Mouse (Mus musculus) intestine, embryonic 16.5 days (tissue): ENCODE results near the gene Grik2. TPM values are rescaled to one million over a fixed set of nuclear protein-coding genes. Genes with fewer than 3 reads are reported as not detected.

ENCODE experiments used
- ATAC-seq: fragments of 200-750 bp; cut with Nextera tagmentation; 2 replicates; pipeline ENCODE4 v1.8.0; 2017; ENCODE audit warnings: moderate TSS enrichment, moderate library complexity
- H3K27ac ChIP-seq: fragments of 300-500 bp; sonication (generic); 2 replicates; pipeline ENCODE4 v1.5.1; 2014; ENCODE audit warnings: mild to moderate bottlenecking, low read length
- H3K27me3 ChIP-seq: fragments of 300-500 bp; sonication (generic); replicated peaks from 2 replicates; pipeline ENCODE4 v1.6.1; 2014; ENCODE audit warnings: low read length, control low read depth, mixed read lengths; ENCODE audit not compliant: control insufficient read depth, insufficient read depth
- H3K36me3 ChIP-seq: fragments of 300-500 bp; sonication (generic); 2 replicates; pipeline ENCODE4 v1.6.1; 2014; ENCODE audit warnings: low read length, control low read depth; ENCODE audit not compliant: control insufficient read depth, insufficient read depth
- H3K4me1 ChIP-seq: fragments of 300-500 bp; sonication (generic); 2 replicates; pipeline ENCODE4 v1.6.1; 2014; ENCODE audit warnings: low read length, control low read depth, mixed read lengths; ENCODE audit not compliant: control insufficient read depth, insufficient read depth
- H3K4me2 ChIP-seq: fragments of 300-500 bp; sonication (generic); 2 replicates; pipeline ENCODE4 v1.6.1; 2014; ENCODE audit warnings: low read depth, low read length, control low read depth
- H3K4me3 ChIP-seq: fragments of 300-500 bp; sonication (generic); 2 replicates; pipeline ENCODE4 v1.5.1; 2014; ENCODE audit warnings: mild to moderate bottlenecking, low read length
- H3K9ac ChIP-seq: fragments of 300-500 bp; sonication (generic); 2 replicates; pipeline ENCODE4 v1.6.1; 2014; ENCODE audit warnings: low read depth, low read length
- H3K9me3 ChIP-seq: fragments of 300-500 bp; sonication (generic); 2 replicates; pipeline ENCODE4 v1.6.1; 2016; ENCODE audit warnings: low read length, control low read depth; ENCODE audit not compliant: control insufficient read depth
- WGBS: fragments of 180-500 bp; shearing (Covaris S2); extraction: QIAGEN DNeasy Blood & Tissue Kit; methylation state at CpG from one replicate; pipeline ENCODE4 v1.1.7; 2014; 5-methylcytosine and 5-hydroxymethylcytosine counted together
- polyA plus RNA-seq: library from polyadenylated mRNA; unstranded; fragments of >200 nt; fragmentation: Nextera tagmentation; extraction: Ambion mirVana; gene quantifications from 2 replicates; pipeline ENCODE4 v1.2.1, GENCODE M21; 2015

Grik2 gene
- polyA plus RNA-seq, result 1.6 and 2.3 TPM in 2 replicates

- Histone ChIP-seq H3K27ac (no peak within 1 kb of the TSS), H3K4me2 (peak within 1 kb of the TSS; percentile 91), H3K4me3 (peak within 1 kb of the TSS; percentile 55), H3K9ac (peak within 1 kb of the TSS; percentile 42), H3K27me3 (peaks cover 4% of the 10 kb centered on the region; the same call in 1 of the 2 replicates), H3K9me3 (no peaks in the 10 kb centered on the region), H3K4me1 (no peaks in the 10 kb centered on the region), H3K36me3 (no peaks in the 10 kb centered on the region)
- under 1% methylated on average over 37 of the region's 41 CpGs for WGBS
- peak; percentile 83 for ATAC-seq
Observed at GRCm38 (mm10) chr10:49788381-49788906, at the start of gene Grik2. TSS of gene Grik2 (minus strand) at chr10:49788766.

- 90% methylated on average over 3 of the region's 3 CpGs for WGBS
- no peak overlapping the region for H3K27ac ChIP-seq
Observed at GRCm38 (mm10) chr10:49834392-49834791, 45.8 kb upstream of the Grik2 start.

GRCm38 (mm10) chr10:49807276-49807675 is 18.7 kb upstream of the Grik2 start:
- Histone ChIP-seq H3K36me3 (no peaks in the 10 kb centered on the region), H3K27me3 (no peaks in the 10 kb centered on the region), H3K4me3 (no peak overlapping the region), H3K4me1 (no peaks in the 10 kb centered on the region), H3K9ac (no peak overlapping the region), H3K9me3 (no peaks in the 10 kb centered on the region), H3K4me2 (no peak overlapping the region), H3K27ac (no peak overlapping the region)
- ATAC-seq, result no peak

More at GRCm38 (mm10) chr10:49834392-49834791, 45.8 kb upstream of the Grik2 start:
- Histone ChIP-seq H3K9me3 (no peaks in the 10 kb centered on the region), H3K4me1 (no peaks in the 10 kb centered on the region), H3K36me3 (no peaks in the 10 kb centered on the region), H3K4me2 (no peak overlapping the region), H3K4me3 (no peak overlapping the region), H3K27me3 (no peaks in the 10 kb centered on the region), H3K9ac (no peak overlapping the region)
- no peak for ATAC-seq

GRCm38 (mm10) chr10:49801001-49801400 is 12.4 kb upstream of the Grik2 start:
- H3K4me1 ChIP-seq, result no peaks in the 10 kb centered on the region
- no peak overlapping the region for H3K9ac ChIP-seq
- ATAC-seq, result no peak
- no peaks in the 10 kb centered on the region for H3K9me3 ChIP-seq
- H3K27ac ChIP-seq, result no peak overlapping the region
- no peaks in the 10 kb centered on the region for H3K27me3 ChIP-seq
- 69% methylated on average over 1 of the region's 1 CpGs for WGBS
- H3K36me3 ChIP-seq, result no peaks in the 10 kb centered on the region
- H3K4me3 ChIP-seq, result no peak overlapping the region
- H3K4me2 ChIP-seq, result no peak overlapping the region

- no peak for ATAC-seq
- Histone ChIP-seq H3K4me3 (no peak overlapping the region), H3K9ac (no peak overlapping the region), H3K4me1 (no peaks in the 10 kb centered on the region), H3K36me3 (no peaks in the 10 kb centered on the region), H3K27me3 (no peaks in the 10 kb centered on the region), H3K4me2 (no peak overlapping the region), H3K27ac (no peak overlapping the region), H3K9me3 (no peaks in the 10 kb centered on the region)
Observed at GRCm38 (mm10) chr10:49794129-49794528, 5.6 kb upstream of the Grik2 start.

GRCm38 (mm10) chr10:49790326-49790725 is 1.8 kb upstream of the Grik2 start:
- 56% methylated on average over 8 of the region's 8 CpGs for WGBS

GRCm38 (mm10) chr10:49789711-49790110 is 1.1 kb upstream of the Grik2 start:
- WGBS, result 40% methylated on average over 4 of the region's 4 CpGs
- Histone ChIP-seq H3K27me3 (peaks cover 4% of the 10 kb centered on the region; the same call in 1 of the 2 replicates), H3K9me3 (no peaks in the 10 kb centered on the region), H3K4me1 (no peaks in the 10 kb centered on the region), H3K9ac (no peak overlapping the region), H3K4me2 (no peak overlapping the region), H3K36me3 (no peaks in the 10 kb centered on the region), H3K4me3 (no peak overlapping the region), H3K27ac (no peak overlapping the region)
- ATAC-seq, result no peak

More at GRCm38 (mm10) chr10:49790326-49790725, 1.8 kb upstream of the Grik2 start:
- Histone ChIP-seq H3K9ac (no peak overlapping the region), H3K36me3 (no peaks in the 10 kb centered on the region), H3K27ac (no peak overlapping the region), H3K4me2 (no peak overlapping the region), H3K4me3 (no peak overlapping the region), H3K9me3 (no peaks in the 10 kb centered on the region), H3K4me1 (no peaks in the 10 kb centered on the region), H3K27me3 (peaks cover 4% of the 10 kb centered on the region; the same call in 1 of the 2 replicates)
- ATAC-seq, result no peak

- Histone ChIP-seq H3K27ac (no peak overlapping the region), H3K4me1 (no peaks in the 10 kb centered on the region), H3K4me2 (peak overlapping the region; percentile 91), H3K9ac (no peak overlapping the region; the same call in 1 of the 2 replicates), H3K9me3 (no peaks in the 10 kb centered on the region), H3K4me3 (peak overlapping the region; percentile 55), H3K27me3 (peaks cover 4% of the 10 kb centered on the region; the same call in 1 of the 2 replicates), H3K36me3 (no peaks in the 10 kb centered on the region)
- WGBS, result 11% methylated on average over 5 of the region's 5 CpGs
- peak; percentile 16; the same call in 1 of the 2 replicates for ATAC-seq
Observed at GRCm38 (mm10) chr10:49788914-49789313, 348 bp upstream of the Grik2 start.

- no peak overlapping the region for H3K4me3 ChIP-seq
- 55% methylated on average over 3 of the region's 3 CpGs for WGBS
Observed at GRCm38 (mm10) chr10:49786630-49787029, 1.9 kb downstream of the Grik2 start.

GRCm38 (mm10) chr10:49785477-49785876 is 3.1 kb downstream of the Grik2 start:
- H3K4me3 ChIP-seq, result no peak overlapping the region
- H3K27ac ChIP-seq, result no peak overlapping the region
- no peaks in the 10 kb centered on the region for H3K4me1 ChIP-seq
- H3K36me3 ChIP-seq, result no peaks in the 10 kb centered on the region
- no peak overlapping the region for H3K9ac ChIP-seq
- 33% methylated on average over 2 of the region's 2 CpGs for WGBS
- H3K27me3 ChIP-seq, result peaks cover 6% of the 10 kb centered on the region; the same call in 1 of the 2 replicates
- no peak for ATAC-seq
- no peak overlapping the region for H3K4me2 ChIP-seq
- H3K9me3 ChIP-seq, result no peaks in the 10 kb centered on the region

More at GRCm38 (mm10) chr10:49786630-49787029, 1.9 kb downstream of the Grik2 start:
- H3K9me3 ChIP-seq, result no peaks in the 10 kb centered on the region
- no peak overlapping the region for H3K27ac ChIP-seq
- H3K9ac ChIP-seq, result no peak overlapping the region
- H3K4me2 ChIP-seq, result no peak overlapping the region
- no peaks in the 10 kb centered on the region for H3K4me1 ChIP-seq
- H3K27me3 ChIP-seq, result peaks cover 6% of the 10 kb centered on the region; the same call in 1 of the 2 replicates
- H3K36me3 ChIP-seq, result no peaks in the 10 kb centered on the region
- ATAC-seq, result no peak
